Mouse (Mus musculus) cortical plate, adult 2 months (tissue): Measurements from ENCODE around the gene Sart3. TPM values are rescaled to one million over a fixed set of nuclear protein-coding genes. Genes with fewer than 3 reads are reported as not detected.

Source experiments
- H3K27ac ChIP-seq: fragments of 200-500 bp; 2 replicates; pipeline ENCODE4 v1.5.1; 2012; ENCODE audit warnings: low read length, control low read depth, inconsistent platforms; ENCODE audit not compliant: insufficient read depth
- H3K4me1 ChIP-seq: fragments of 200-500 bp; 2 replicates; pipeline ENCODE4 v1.6.1; 2011; ENCODE audit warnings: low read length; ENCODE audit not compliant: control insufficient read depth, insufficient read depth
- H3K4me3 ChIP-seq: fragments of 200-500 bp; 2 replicates; pipeline ENCODE4 v1.5.1; 2011; ENCODE audit warnings: mild to moderate bottlenecking, low read length, control low read depth; ENCODE audit not compliant: insufficient read depth
- CTCF ChIP-seq: fragments of 200-500 bp; IDR thresholded peaks from 2 replicates; pipeline ENCODE4 v1.5.1; 2011; ENCODE audit warnings: mild to moderate bottlenecking, control low read depth, low read length; ENCODE audit not compliant: insufficient read depth; ENCODE audit errors: extremely low read depth
- POLR2A ChIP-seq: fragments of 200-500 bp; IDR thresholded peaks from 2 replicates; pipeline ENCODE4 v1.6.1; 2011; ENCODE audit warnings: mild to moderate bottlenecking, low read length, control low read depth; ENCODE audit not compliant: insufficient read depth; ENCODE audit errors: extremely low read depth
- polyA plus RNA-seq: library from polyadenylated mRNA; depleted of rRNA; stranded (reverse); fragments of >200 nt; gene quantifications from 2 replicates; pipeline ENCODE4 v1.2.3, GENCODE M21; 2012

Gene Sart3
- polyA plus RNA-seq, 1 experiment: 33.2 TPM

- no peak for TF ChIP-seq POLR2A
- TF ChIP-seq CTCF: no peak
- Histone ChIP-seq H3K4me1 (no peaks in the 10 kb centered on the region), H3K4me3 (no peak overlapping the region), H3K27ac (no peak overlapping the region)
These were observed 35.9 kb upstream of the Sart3 start for GRCm38 (mm10) chr5:113808177-113808576.

- TF ChIP-seq CTCF (no peak), POLR2A (no peak)
- Histone ChIP-seq H3K27ac (no peak overlapping the region), H3K4me3 (no peak overlapping the region), H3K4me1 (no peaks in the 10 kb centered on the region)
These were observed 35.4 kb upstream of the Sart3 start for GRCm38 (mm10) chr5:113807712-113808111.

GRCm38 (mm10) chr5:113806414-113806813 lies 34.1 kb upstream of the Sart3 start:
- TF ChIP-seq CTCF (no peak), POLR2A (no peak)
- Histone ChIP-seq H3K27ac (no peak overlapping the region), H3K4me1 (no peaks in the 10 kb centered on the region), H3K4me3 (no peak overlapping the region)

DNA sequence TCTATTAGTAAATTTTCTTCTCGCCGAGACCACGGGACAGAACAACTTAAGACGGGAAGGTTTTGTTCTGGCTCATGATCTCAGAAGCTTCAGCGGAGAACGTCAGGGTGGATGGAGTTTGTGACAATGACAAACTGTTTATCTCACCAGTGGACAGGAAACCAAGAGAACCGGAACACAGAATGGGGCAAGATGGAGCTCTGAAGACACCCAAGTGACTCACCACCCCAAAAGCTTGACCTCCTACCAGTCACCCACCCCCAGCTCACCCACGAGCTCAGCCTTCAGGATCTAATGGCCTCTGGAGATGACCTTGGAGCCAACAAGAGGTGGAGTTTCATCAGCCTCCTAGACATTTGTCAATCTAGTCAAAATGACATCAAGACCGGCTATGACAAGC lies 33.0 kb upstream of the Sart3 start:
- Histone ChIP-seq H3K4me1 (no peaks in the 10 kb centered on the region), H3K4me3 (no peak overlapping the region), H3K27ac (no peak overlapping the region)
- TF ChIP-seq CTCF (no peak), POLR2A (no peak)

DNA sequence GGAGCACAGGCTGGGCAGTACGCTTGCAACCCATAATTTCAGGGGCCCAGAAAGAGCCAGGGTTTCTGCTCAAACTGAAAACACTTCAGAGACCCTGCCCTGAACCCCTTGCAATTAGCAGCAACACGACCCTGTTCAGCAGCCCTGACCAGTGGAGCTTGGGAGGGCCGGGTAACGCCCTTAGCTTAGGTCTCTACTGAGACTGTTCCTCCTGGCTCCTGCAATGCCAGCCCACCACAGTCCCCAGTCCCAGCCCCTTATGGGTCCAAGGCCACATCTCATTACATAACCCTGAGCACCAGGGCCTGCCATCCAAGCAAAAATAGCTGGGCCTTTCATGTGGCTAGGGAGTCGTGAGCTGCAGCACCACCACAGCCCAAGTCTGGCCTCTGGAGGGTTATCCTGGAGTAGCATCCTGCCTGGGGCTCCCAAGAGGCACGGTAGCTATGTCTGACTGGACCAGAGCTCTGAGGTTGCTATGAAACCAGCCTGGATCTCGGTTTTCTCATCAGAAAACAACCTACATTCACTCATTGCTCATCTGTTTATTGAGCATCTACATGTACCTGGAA lies 32.2 kb upstream of the Sart3 start:
- H3K4me3 ChIP-seq: no peak overlapping the region
- H3K4me1 ChIP-seq: no peaks in the 10 kb centered on the region
- TF ChIP-seq POLR2A (no peak), CTCF (no peak)
- H3K27ac ChIP-seq: no peak overlapping the region

GRCm38 (mm10) chr5:113800280-113800679 lies 28.0 kb upstream of the Sart3 start, which contains the start of gene Tmem119:
TSS of gene Tmem119 (minus strand) at chr5:113800516.
- TF ChIP-seq POLR2A (peak; percentile 44; the same call in 1 of the 2 replicates), CTCF (no peak)
- no peak within 1 kb of the TSS for H3K27ac ChIP-seq
- no peaks in the 10 kb centered on the region for H3K4me1 ChIP-seq
- H3K4me3 ChIP-seq: peak within 1 kb of the TSS; percentile 34

DNA sequence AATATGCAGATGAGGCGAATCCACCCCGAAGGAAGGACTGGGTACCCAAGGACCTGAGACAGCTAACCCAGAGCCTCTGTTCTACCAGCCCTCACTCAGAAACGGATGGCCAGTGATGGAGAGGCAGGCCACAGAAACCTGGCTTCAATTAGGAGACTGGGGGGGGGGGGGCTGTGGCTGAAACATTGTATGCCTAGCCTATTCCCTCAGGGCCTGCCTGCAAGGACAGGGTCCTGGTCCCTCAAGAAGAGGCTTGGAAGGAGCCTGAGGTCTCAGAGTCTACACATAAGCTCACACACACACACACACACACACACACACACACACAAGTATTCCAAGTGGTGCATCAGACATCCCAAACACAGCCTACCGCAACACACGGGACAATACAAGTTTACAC lies 27.4 kb upstream of the Sart3 start:
- Histone ChIP-seq H3K27ac (no peak overlapping the region), H3K4me1 (no peaks in the 10 kb centered on the region), H3K4me3 (peak overlapping the region; percentile 34)
- TF ChIP-seq POLR2A: no peak
- no peak for TF ChIP-seq CTCF

GRCm38 (mm10) chr5:113798525-113798924 lies 26.2 kb upstream of the Sart3 start:
- TF ChIP-seq POLR2A: no peak
- no peak for TF ChIP-seq CTCF
- Histone ChIP-seq H3K4me3 (peak overlapping the region; percentile 19; the same call in 1 of the 2 replicates), H3K27ac (0 out of 2 replicates have a peak overlapping the region, but pooled peaks have one; percentile 35), H3K4me1 (no peaks in the 10 kb centered on the region)

GRCm38 (mm10) chr5:113797149-113797882 lies 25.0 kb upstream of the Sart3 start:
- H3K4me3 ChIP-seq: no peak overlapping the region; the same call in 1 of the 2 replicates
- TF ChIP-seq CTCF (no peak), POLR2A (no peak)
- H3K27ac ChIP-seq: no peak overlapping the region
- no peaks in the 10 kb centered on the region for H3K4me1 ChIP-seq
